Mouse (Mus musculus) CD4-positive, CD25-positive, alpha-beta regulatory T cell, adult 4 months (primary cell): ENCODE data around the gene Pum1. TPM values are rescaled to one million over a fixed set of nuclear protein-coding genes. Genes with fewer than 3 reads are reported as not detected.
"Not testable (repeated sequence)": the region's sequence is repeated elsewhere in the genome, so short reads cannot be mapped to it uniquely, and the experiment has no call there.

ENCODE experiments used
- ATAC-seq: one replicate; pipeline ENCODE4 v1.8.0; 2017
- polyA plus RNA-seq, 2 experiments: library from polyadenylated mRNA; unstranded; fragments of 100-300 nt; shearing (Covaris generic); gene quantifications; one replicate each; pipeline ENCODE4 v1.2.1; 2017

Pum1 gene
- polyA plus RNA-seq = 10 to 100 TPM; 74.0 to 91.3 TPM

- peak; percentile 82 for ATAC-seq
Observed at GRCm38 (mm10) chr4:130662979-130663725, at the start of gene Pum1. Gene Pum1 (plus strand): TSS chr4:130663321.

GRCm38 (mm10) chr4:130629391-130629790 is 33.7 kb upstream of the Pum1 start:
- no peak for ATAC-seq

GRCm38 (mm10) chr4:130630232-130630847 is 32.8 kb upstream of the Pum1 start:
- no peak for ATAC-seq

GRCm38 (mm10) chr4:130635076-130635475 is 28.0 kb upstream of the Pum1 start:
- ATAC-seq = not testable (repeated sequence)

- ATAC-seq = no peak
Observed at GRCm38 (mm10) chr4:130636761-130637160, 26.4 kb upstream of the Pum1 start.

- ATAC-seq = no peak
Observed at GRCm38 (mm10) chr4:130637488-130638422, 25.4 kb upstream of the Pum1 start.

GRCm38 (mm10) chr4:130640031-130640717 is 22.9 kb upstream of the Pum1 start:
- ATAC-seq = no peak

GRCm38 (mm10) chr4:130642468-130642867 is 20.7 kb upstream of the Pum1 start:
- ATAC-seq = no peak

GRCm38 (mm10) chr4:130645426-130645825 is 17.7 kb upstream of the Pum1 start:
- no peak for ATAC-seq

GRCm38 (mm10) chr4:130651286-130651685 is 11.8 kb upstream of the Pum1 start:
- no peak for ATAC-seq

GRCm38 (mm10) chr4:130652546-130652945 is 10.6 kb upstream of the Pum1 start:
- ATAC-seq = no peak

GRCm38 (mm10) chr4:130657820-130658565 is 5.1 kb upstream of the Pum1 start:
- ATAC-seq = no peak

- no peak for ATAC-seq
Observed at GRCm38 (mm10) chr4:130659470-130659869, 3.7 kb upstream of the Pum1 start.

- no peak for ATAC-seq
Observed at GRCm38 (mm10) chr4:130660106-130660505, 3.0 kb upstream of the Pum1 start.

GRCm38 (mm10) chr4:130661151-130661550 is 2.0 kb upstream of the Pum1 start:
- no peak for ATAC-seq

- not testable (repeated sequence) for ATAC-seq
Observed at GRCm38 (mm10) chr4:130662305-130662704, 816 bp upstream of the Pum1 start.

GRCm38 (mm10) chr4:130663810-130664401 is 785 bp downstream of the Pum1 start:
- peak; percentile 2 for ATAC-seq

GRCm38 (mm10) chr4:130664414-130665029 is 1.4 kb downstream of the Pum1 start:
- no peak for ATAC-seq

GRCm38 (mm10) chr4:130665176-130665575 is 2.1 kb downstream of the Pum1 start:
- ATAC-seq = no peak

- no peak for ATAC-seq
Observed at GRCm38 (mm10) chr4:130667686-130668085, 4.6 kb downstream of the Pum1 start.

GRCm38 (mm10) chr4:130668541-130668940 is 5.4 kb downstream of the Pum1 start:
- ATAC-seq = no peak
